Mouse (Mus musculus) thymus, adult 2 months (tissue): Measurements from ENCODE around the gene C330021F23Rik. TPM values are rescaled to one million over a fixed set of nuclear protein-coding genes. Genes with fewer than 3 reads are reported as not detected.
"Not testable (repeated sequence)": the region's sequence is repeated elsewhere in the genome, so short reads cannot be mapped to it uniquely, and the experiment has no call there.

ENCODE experiments used
- DNase-seq: peaks from one replicate; pipeline ENCODE4 v3.0.0; 2021
- H3K27ac ChIP-seq: fragments of 200-500 bp; 2 replicates; pipeline ENCODE4 v1.5.1; 2012; ENCODE audit warnings: low read length, control low read depth; ENCODE audit not compliant: control insufficient read depth, insufficient read depth
- H3K27me3 ChIP-seq: fragments of 200-500 bp; 2 replicates; pipeline ENCODE4 v1.6.1; 2012; ENCODE audit warnings: mild to moderate bottlenecking, low read length, moderate library complexity, mixed read lengths; ENCODE audit not compliant: control insufficient read depth, insufficient read depth
- H3K36me3 ChIP-seq: fragments of 200-500 bp; 2 replicates; pipeline ENCODE4 v1.6.1; 2012; ENCODE audit warnings: mild to moderate bottlenecking, low read length, moderate library complexity; ENCODE audit not compliant: control insufficient read depth, insufficient read depth
- H3K4me1 ChIP-seq: fragments of 200-500 bp; replicated peaks from 2 replicates; pipeline ENCODE4 v1.6.1; 2012; ENCODE audit warnings: low read length; ENCODE audit not compliant: control insufficient read depth, insufficient read depth
- H3K4me3 ChIP-seq: fragments of 200-500 bp; 2 replicates; pipeline ENCODE4 v1.5.1; 2012; ENCODE audit warnings: mild to moderate bottlenecking, low read length, control low read depth, moderate library complexity; ENCODE audit not compliant: control insufficient read depth, insufficient read depth
- CTCF ChIP-seq: fragments of 200-500 bp; IDR thresholded peaks from 2 replicates; pipeline ENCODE4 v1.5.1; 2012; ENCODE audit warnings: mild to moderate bottlenecking, control low read depth, low read length, moderate library complexity, borderline replicate concordance; ENCODE audit not compliant: control insufficient read depth, poor library complexity, insufficient read depth; ENCODE audit errors: extremely low read depth
- POLR2A ChIP-seq: fragments of 200-500 bp; IDR thresholded peaks from 2 replicates; pipeline ENCODE4 v1.6.1; 2012; ENCODE audit warnings: mild to moderate bottlenecking, low read length, control low read depth, moderate library complexity; ENCODE audit not compliant: control insufficient read depth, poor library complexity, insufficient read depth; ENCODE audit errors: extremely low read depth
- WGBS: fragments of 180-500 bp; shearing (Covaris S2); methylation state at CpG from one replicate; pipeline ENCODE4 v1.1.7; 2018; 5-methylcytosine and 5-hydroxymethylcytosine counted together
- polyA plus RNA-seq: library from polyadenylated mRNA; depleted of rRNA; stranded (reverse); fragments of >200 nt; gene quantifications from 2 replicates; pipeline ENCODE4 v1.2.3, GENCODE M21; 2012

C330021F23Rik gene
- polyA plus RNA-seq, 1 experiment: not detected

GRCm38 (mm10) chr8:3569784-3570183 lies 2.0 kb downstream of the C330021F23Rik start:
- no peaks in the 10 kb centered on the region for H3K27me3 ChIP-seq
- no peaks in the 10 kb centered on the region for H3K36me3 ChIP-seq
- 88% methylated on average over 5 of the region's 5 CpGs for WGBS
- H3K4me1 ChIP-seq: no peaks in the 10 kb centered on the region
- no peak overlapping the region for H3K27ac ChIP-seq
- TF ChIP-seq POLR2A (no peak), CTCF (no peak)
- no peak overlapping the region for H3K4me3 ChIP-seq
- DNase-seq: no peak

- 97% methylated on average over 3 of the region's 3 CpGs for WGBS
- Histone ChIP-seq H3K36me3 (no peaks in the 10 kb centered on the region), H3K4me3 (no peak overlapping the region), H3K27ac (no peak overlapping the region), H3K4me1 (no peaks in the 10 kb centered on the region), H3K27me3 (no peaks in the 10 kb centered on the region)
- no peak for TF ChIP-seq POLR2A
- TF ChIP-seq CTCF: no peak
- no peak for DNase-seq
Observed at GRCm38 (mm10) chr8:3574546-3574945, 6.8 kb downstream of the C330021F23Rik start.

GRCm38 (mm10) chr8:3576211-3576960 lies 8.6 kb downstream of the C330021F23Rik start:
- Histone ChIP-seq H3K36me3 (no peaks in the 10 kb centered on the region), H3K27ac (no peak overlapping the region), H3K27me3 (no peaks in the 10 kb centered on the region), H3K4me3 (no peak overlapping the region), H3K4me1 (no peaks in the 10 kb centered on the region)
- 77% methylated on average over 15 of the region's 15 CpGs for WGBS
- TF ChIP-seq CTCF (no peak), POLR2A (no peak)
- DNase-seq: no peak

- Histone ChIP-seq H3K4me3 (no peak overlapping the region), H3K4me1 (no peaks in the 10 kb centered on the region), H3K27ac (no peak overlapping the region), H3K36me3 (no peaks in the 10 kb centered on the region), H3K27me3 (no peaks in the 10 kb centered on the region)
- WGBS: 91% methylated on average over 9 of the region's 9 CpGs
- TF ChIP-seq CTCF: no peak
- no peak for TF ChIP-seq POLR2A
- no peak for DNase-seq
Observed at GRCm38 (mm10) chr8:3579390-3580364, 11.9 kb downstream of the C330021F23Rik start.

GRCm38 (mm10) chr8:3581961-3582360 lies 14.2 kb downstream of the C330021F23Rik start:
- WGBS: 96% methylated on average over 3 of the region's 3 CpGs
- not testable (repeated sequence) for H3K4me1 ChIP-seq, H3K27me3 ChIP-seq, H3K27ac ChIP-seq, H3K4me3 ChIP-seq, DNase-seq, H3K36me3 ChIP-seq

- H3K27me3 ChIP-seq: peaks cover 10% of the 10 kb centered on the region
- H3K4me3 ChIP-seq: no peak overlapping the region
- TF ChIP-seq CTCF: no peak
- no peak for TF ChIP-seq POLR2A
- H3K36me3 ChIP-seq: no peaks in the 10 kb centered on the region
- no peak overlapping the region for H3K27ac ChIP-seq
- H3K4me1 ChIP-seq: peaks cover 12% of the 10 kb centered on the region; the same call in 1 of the 2 replicates
- no peak for DNase-seq
- WGBS: 93% methylated on average over 2 of the region's 2 CpGs
Observed at GRCm38 (mm10) chr8:3586452-3586851, 18.7 kb downstream of the C330021F23Rik start.
